Mouse (Mus musculus) olfactory bulb, adult 2 months (tissue): ENCODE results near the gene Rwdd4a. TPM values are rescaled to one million over a fixed set of nuclear protein-coding genes. Genes with fewer than 3 reads are reported as not detected.

Experiments used
- H3K27ac ChIP-seq: fragments of 200-500 bp; 2 replicates; pipeline ENCODE4 v1.5.1; 2012; ENCODE audit warnings: low read depth, low read length; ENCODE audit not compliant: insufficient read depth
- H3K4me1 ChIP-seq: fragments of 200-500 bp; 2 replicates; pipeline ENCODE4 v1.6.1; 2012; ENCODE audit warnings: low read length; ENCODE audit not compliant: control insufficient read depth, insufficient read depth
- H3K4me3 ChIP-seq: fragments of 200-500 bp; 2 replicates; pipeline ENCODE4 v1.5.1; 2012; ENCODE audit warnings: mild to moderate bottlenecking, low read depth, low read length, moderate library complexity; ENCODE audit not compliant: insufficient read depth
- CTCF ChIP-seq: fragments of 200-500 bp; IDR thresholded peaks from 2 replicates; pipeline ENCODE4 v1.5.1; 2012; ENCODE audit warnings: low read depth, mild to moderate bottlenecking, low read length, moderate library complexity; ENCODE audit not compliant: insufficient read depth
- POLR2A ChIP-seq: fragments of 200-500 bp; IDR thresholded peaks from 2 replicates; pipeline ENCODE4 v1.6.1; 2012; ENCODE audit warnings: mild to moderate bottlenecking, low read depth, low read length, moderate library complexity; ENCODE audit not compliant: insufficient read depth
- WGBS: fragments of 180-500 bp; shearing (Covaris S2); methylation state at CpG from one replicate; pipeline ENCODE4 v1.1.7; 2018; 5-methylcytosine and 5-hydroxymethylcytosine counted together
- polyA plus RNA-seq: library from polyadenylated mRNA; stranded (reverse); fragments of >200 nt; gene quantifications from 2 replicates; pipeline ENCODE4 v1.2.4, GENCODE M21; 2012; ENCODE audit warnings: low replicate concordance; ENCODE audit not compliant: missing spikeins, insufficient read depth, insufficient read length

Rwdd4a gene
- polyA plus RNA-seq, 1 experiment = not detected

GRCm38 (mm10) chr8:47566551-47566950, 33.1 kb downstream of the Rwdd4a start:
- H3K4me1 ChIP-seq = no peaks in the 10 kb centered on the region
- no peak overlapping the region for H3K4me3 ChIP-seq
- TF ChIP-seq POLR2A (no peak), CTCF (no peak)
- WGBS = 72% methylated on average over 6 of the region's 6 CpGs
- no peak overlapping the region for H3K27ac ChIP-seq

- no peaks in the 10 kb centered on the region for H3K4me1 ChIP-seq
- TF ChIP-seq CTCF = no peak
- TF ChIP-seq POLR2A = no peak
- H3K4me3 ChIP-seq = no peak overlapping the region
- no peak overlapping the region for H3K27ac ChIP-seq
- 77% methylated on average over 5 of the region's 5 CpGs for WGBS
These were observed 34.6 kb downstream of the Rwdd4a start for GRCm38 (mm10) chr8:47568098-47568497.

DNA sequence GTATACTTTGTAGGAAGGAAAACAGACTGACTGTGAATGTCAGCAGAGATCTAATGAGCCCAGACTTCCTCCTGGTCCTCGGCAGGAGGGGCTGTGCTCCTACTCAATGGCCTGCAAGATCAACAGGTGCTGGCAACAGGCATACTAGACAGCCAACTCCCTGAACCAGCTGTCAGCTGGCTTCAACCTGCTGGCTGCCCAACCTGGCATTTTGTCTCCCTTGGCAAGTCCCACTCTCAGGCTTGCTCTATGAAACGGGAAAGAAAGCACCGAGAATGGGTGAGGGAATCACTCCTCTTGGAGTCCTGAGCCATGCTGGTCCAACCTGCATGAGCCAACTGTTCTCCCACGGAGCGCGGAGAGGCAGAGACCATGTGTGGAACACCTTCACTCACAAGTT, 36.7 kb downstream of the Rwdd4a start:
- H3K27ac ChIP-seq = no peak overlapping the region
- no peaks in the 10 kb centered on the region for H3K4me1 ChIP-seq
- TF ChIP-seq CTCF (no peak), POLR2A (no peak)
- WGBS = 88% methylated on average over 6 of the region's 6 CpGs
- no peak overlapping the region for H3K4me3 ChIP-seq

GRCm38 (mm10) chr8:47573482-47573881, 40.0 kb downstream of the Rwdd4a start:
- Histone ChIP-seq H3K4me3 (no peak overlapping the region), H3K27ac (no peak overlapping the region), H3K4me1 (no peaks in the 10 kb centered on the region)
- WGBS = 87% methylated on average over 7 of the region's 7 CpGs
- TF ChIP-seq CTCF = no peak
- TF ChIP-seq POLR2A = no peak

DNA sequence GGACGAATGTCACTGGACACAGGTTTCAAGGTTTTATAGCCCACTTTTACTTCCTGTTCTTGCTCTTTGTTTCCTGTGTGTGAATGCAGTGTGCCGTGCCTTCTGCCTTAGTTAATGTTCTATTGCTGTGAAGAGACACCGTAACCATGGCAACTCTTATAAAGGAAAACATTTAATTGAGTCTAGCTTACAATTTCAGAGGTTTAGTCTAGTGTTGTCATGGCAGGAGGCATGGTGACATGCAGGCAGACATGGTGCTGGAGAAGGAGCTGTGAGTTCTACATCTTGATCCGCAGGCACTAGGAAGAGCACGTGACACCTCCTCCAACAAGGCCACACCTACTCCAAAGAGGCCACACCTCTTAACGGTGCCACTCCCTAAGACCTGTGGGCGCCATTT, 48.0 kb downstream of the Rwdd4a start:
- Histone ChIP-seq H3K4me1 (peaks cover 2% of the 10 kb centered on the region; the same call in 1 of the 2 replicates), H3K27ac (no peak overlapping the region), H3K4me3 (no peak overlapping the region)
- no peak for TF ChIP-seq CTCF
- TF ChIP-seq POLR2A = no peak
- WGBS = 51% methylated on average over 7 of the region's 7 CpGs

GRCm38 (mm10) chr8:47588616-47589015, 55.2 kb downstream of the Rwdd4a start:
- H3K4me3 ChIP-seq = no peak overlapping the region
- WGBS = 95% methylated on average over 5 of the region's 5 CpGs
- no peak for TF ChIP-seq CTCF
- TF ChIP-seq POLR2A = no peak
- peaks cover 2% of the 10 kb centered on the region; the same call in 1 of the 2 replicates for H3K4me1 ChIP-seq
- H3K27ac ChIP-seq = no peak overlapping the region

DNA sequence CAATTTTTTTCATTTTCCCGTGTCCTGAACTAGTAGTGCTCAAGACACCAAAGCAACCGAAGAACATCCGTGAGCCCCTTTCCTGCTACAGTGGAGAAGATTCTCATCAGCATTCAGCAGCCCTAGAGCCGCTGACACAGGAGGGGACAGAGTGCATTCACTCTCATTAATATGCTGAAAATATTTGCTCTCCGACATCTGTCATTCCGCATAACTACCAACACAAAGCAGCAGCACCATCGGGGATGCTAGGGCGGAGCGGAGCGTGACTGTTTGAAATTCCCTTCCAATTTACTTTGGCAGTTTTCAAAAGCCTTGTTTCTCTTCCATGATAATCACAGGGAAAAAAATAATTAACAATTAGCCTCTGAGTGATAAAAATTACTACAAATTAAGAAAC, 56.9 kb downstream of the Rwdd4a start:
- TF ChIP-seq POLR2A (no peak), CTCF (no peak)
- no peak overlapping the region for H3K27ac ChIP-seq
- H3K4me1 ChIP-seq = no peaks in the 10 kb centered on the region
- no peak overlapping the region for H3K4me3 ChIP-seq
- WGBS = 58% methylated on average over 10 of the region's 10 CpGs

DNA sequence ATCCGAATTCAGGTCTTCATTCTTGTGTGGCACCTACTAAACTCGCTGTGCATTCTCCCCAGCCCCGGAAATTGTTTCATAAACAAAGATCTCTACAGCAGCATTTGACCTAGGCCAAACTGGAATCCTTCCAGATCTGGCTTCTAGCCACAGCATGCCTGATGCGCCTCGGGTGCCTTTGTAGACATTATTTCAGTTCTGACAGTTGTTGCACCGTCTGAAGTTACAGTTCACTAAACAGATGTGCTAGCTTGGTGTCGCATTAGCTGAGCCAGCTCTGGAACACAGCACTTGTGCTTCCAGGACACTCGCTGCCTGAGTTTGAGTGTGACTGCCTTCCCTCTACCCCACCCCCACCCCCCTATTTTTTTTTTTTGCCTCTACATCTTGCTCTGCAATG, 67.2 kb downstream of the Rwdd4a start:
- H3K4me3 ChIP-seq = no peak overlapping the region
- 54% methylated on average over 8 of the region's 8 CpGs for WGBS

More for the DNA sequence above, 67.2 kb downstream of the Rwdd4a start:
- H3K4me1 ChIP-seq = no peaks in the 10 kb centered on the region
- TF ChIP-seq POLR2A = no peak
- no peak for TF ChIP-seq CTCF
- H3K27ac ChIP-seq = no peak overlapping the region

Other genes with a start within 250 kb of the Rwdd4a start
- gene Stox2, start 87.3 kb upstream of the Rwdd4a start, polyA plus RNA-seq = 219 and 288 TPM in 2 replicates
- gene Trappc11, start 194 bp upstream of the Rwdd4a start, polyA plus RNA-seq = not detected in 2 replicates
- not detected in 2 replicates for gene Ing2, start 141.9 kb downstream of the Rwdd4a start, polyA plus RNA-seq
- gene Cdkn2aip, start 180.3 kb downstream of the Rwdd4a start, polyA plus RNA-seq = not detected in 2 replicates